Mouse (Mus musculus) WW6 (cell line): ENCODE results near the gene Tgm6.

Experiments
- DNase-seq: peaks from one replicate; pipeline ENCODE4 v3.0.0-alpha.2; 2013; ENCODE audit warnings: low read depth, low spot score

Tgm6 gene

GRCm38 (mm10) chr2:130178706-130179506, 66.7 kb downstream of the Tgm6 start, which contains the start of gene Snrpb:
Gene Snrpb, minus strand, starts transcription at chr2:130179403.
- DNase-seq: peak; percentile 67

GRCm38 (mm10) chr2:130179507-130180019, 67.3 kb downstream of the Tgm6 start:
- DNase-seq: no peak

- no peak for DNase-seq
Measured at GRCm38 (mm10) chr2:130188391-130188790, 76.2 kb downstream of the Tgm6 start.

- DNase-seq: no peak
Measured at GRCm38 (mm10) chr2:130194894-130195293, 82.7 kb downstream of the Tgm6 start, which contains the start of gene Tmc2. Gene Tmc2, plus strand, starts transcription at chr2:130195194.

GRCm38 (mm10) chr2:130200961-130201360, 88.7 kb downstream of the Tgm6 start:
- no peak for DNase-seq
